In genomic region chr10:99126225-99126624, GRCm38 (mm10) we compare ENCODE assay signal across 28 mouse cellular contexts. TPM values are rescaled to one million over a fixed set of nuclear protein-coding genes. Genes with fewer than 3 reads are reported as not detected.
DNase-seq lines count a peak whose midpoint lies in the region; ATAC-seq and TF ChIP-seq lines count a peak whose summit lies in the region.
"Had no signal": no experiment of that assay in that cellular context is flagged by ENCODE, and none has a peak within 500 bp of the region (broad histone marks: within the 10 kb centered on the region; RNA-seq: fewer than 3 reads in every experiment).

Gene Phxr2 (minus strand): TSS chr10:99126325.

- H3K4me1 ChIP-seq in forebrain, postnatal 0 days (ENCODE audit: insufficient read depth) = no peaks in the 10 kb centered on the region
- no peaks in the 10 kb centered on the region for H3K4me1 ChIP-seq in forebrain, embryonic 11.5 days (replicated peaks; ENCODE audit: control insufficient read depth, insufficient read depth, low read length)
- peaks cover 23% of the 10 kb centered on the region for H3K4me1 ChIP-seq in spleen, adult 2 months (ENCODE audit: control insufficient read depth, insufficient read depth, insufficient read length)
- peaks cover 3% of the 10 kb centered on the region; the same call in 1 of the 2 replicates for H3K4me1 ChIP-seq in intestine, postnatal 0 days (replicated peaks; ENCODE audit: control insufficient read depth, insufficient read depth, low read length)
- H3K4me1 ChIP-seq in stomach, postnatal 0 days (replicated peaks; ENCODE audit: control insufficient read depth, insufficient read depth) = no peaks in the 10 kb centered on the region

- no peak within 1 kb of the TSS for H3K4me2 ChIP-seq in forebrain, postnatal 0 days (ENCODE audit: low read depth)
- no peak within 1 kb of the TSS for H3K4me2 ChIP-seq in forebrain, embryonic 11.5 days (ENCODE audit: low read depth, low read length, severe bottlenecking)
- peak within 1 kb of the TSS; percentile 33; the same call in 1 of the 2 replicates for H3K4me2 ChIP-seq in intestine, postnatal 0 days (replicated peaks; ENCODE audit: low read depth)
- H3K4me2 ChIP-seq in stomach, postnatal 0 days (replicated peaks; ENCODE audit: low read depth) = no peak within 1 kb of the TSS
- H3K4me2 ChIP-seq: embryonic facial prominence, embryonic 15.5 days; heart, embryonic 13.5 days; hindbrain, embryonic 15.5 days; kidney, embryonic 15.5 days; limb, embryonic 13.5 days; liver, embryonic 13.5 days; lung, embryonic 14.5 days; neural tube, embryonic 13.5 days had no signal

- no peak within 1 kb of the TSS for H3K27ac ChIP-seq in forebrain, postnatal 0 days (ENCODE audit: low read depth, low read length)
- no peak within 1 kb of the TSS for H3K27ac ChIP-seq in forebrain, embryonic 11.5 days (ENCODE audit: low read depth, low read length)
- H3K27ac ChIP-seq in spleen, adult 2 months (ENCODE audit: insufficient read depth, low read length) = peak within 1 kb of the TSS; percentile 93
- peak within 1 kb of the TSS; percentile 86 for H3K27ac ChIP-seq in intestine, postnatal 0 days (ENCODE audit: low read depth, low read length)
- H3K27ac ChIP-seq in stomach, postnatal 0 days (replicated peaks) = peak within 1 kb of the TSS; percentile 79
- H3K27ac ChIP-seq: embryonic facial prominence, embryonic 15.5 days; heart, embryonic 13.5 days; hindbrain, embryonic 15.5 days; kidney, embryonic 15.5 days; limb, embryonic 13.5 days; midbrain, embryonic 10.5 days; neural tube, embryonic 13.5 days had no signal

- peaks cover 17% of the 10 kb centered on the region for H3K36me3 ChIP-seq in forebrain, postnatal 0 days (ENCODE audit: insufficient read depth)
- no peaks in the 10 kb centered on the region; the same call in 1 of the 2 replicates for H3K36me3 ChIP-seq in forebrain, embryonic 11.5 days (ENCODE audit: control insufficient read depth, insufficient read depth, low read length)
- H3K36me3 ChIP-seq in spleen, adult 2 months (ENCODE audit: control insufficient read depth, insufficient read depth, low read length) = no peaks in the 10 kb centered on the region
- 0 out of 2 replicates have a peak, but pooled peaks cover 6% of the 10 kb centered on the region for H3K36me3 ChIP-seq in intestine, postnatal 0 days (ENCODE audit: control insufficient read depth, insufficient read depth)
- no peaks in the 10 kb centered on the region for H3K36me3 ChIP-seq in stomach, postnatal 0 days (ENCODE audit: control insufficient read depth, insufficient read depth, low read length)
- H3K36me3 ChIP-seq: liver, embryonic 13.5 days had no signal

- TF ChIP-seq CTCF in forebrain, postnatal 0 days (IDR thresholded peaks at IDR 0.05; ENCODE audit: low read depth) = no peak
- TF ChIP-seq CTCF in spleen, adult 2 months (IDR thresholded peaks at IDR 0.05; ENCODE audit: extremely low read depth, insufficient read depth, insufficient read length, insufficient replicate concordance) = no peak
- no peak for TF ChIP-seq CTCF in intestine, postnatal 0 days (IDR thresholded peaks at IDR 0.05; ENCODE audit: low read depth)
- no peak for TF ChIP-seq CTCF in stomach, postnatal 0 days (IDR thresholded peaks at IDR 0.05; ENCODE audit: low read depth)

- WGBS in forebrain, postnatal 0 days = 75% methylated on average over 4 of the region's 4 CpGs
- 92% methylated on average over 4 of the region's 4 CpGs for WGBS in forebrain, embryonic 11.5 days
- WGBS in spleen, adult 2 months = 72% methylated on average over 4 of the region's 4 CpGs
- 83% methylated on average over 4 of the region's 4 CpGs for WGBS in intestine, postnatal 0 days
- WGBS in stomach, postnatal 0 days = 65% methylated on average over 4 of the region's 4 CpGs

- DNase-seq in forebrain, postnatal 0 days = peak; percentile 20
- DNase-seq in forebrain, embryonic 11.5 days (ENCODE audit: low spot score) = no peak
- no peak for DNase-seq in spleen, adult 2 months (ENCODE audit: low read depth in 1 of 2, low spot score in 2 of 2)
- DNase-seq in spleen, postnatal 14 days (ENCODE audit: low spot score in 2 of 2) = no peak
- peak; percentile 12 for DNase-seq in stomach, postnatal 0 days (ENCODE audit: low spot score)
- no peak for DNase-seq in kidney, postnatal 14 days
- no peak for DNase-seq in adrenal gland, postnatal 25 days
- DNase-seq: cerebellum, adult 8-10 months; gastrocnemius, postnatal 25 days; liver, embryonic 13.5 days; lung, embryonic 14.5 days; retina, postnatal 1 day; right cerebral cortex, postnatal 25 days had no signal

- ATAC-seq in forebrain, postnatal 0 days = peak; percentile 18; the same call in 1 of the 2 replicates
- no peak for ATAC-seq in forebrain, embryonic 11.5 days (replicated peaks; ENCODE audit: low FRiP score)
- no peak for ATAC-seq in intestine, postnatal 0 days
- no peak for ATAC-seq in stomach, postnatal 0 days (ENCODE audit: low FRiP score, low TSS enrichment)
- ATAC-seq: midbrain, embryonic 16.5 days had no signal

- no peak for TF ChIP-seq EP300 in stomach, postnatal 0 days (optimal IDR thresholded peaks at IDR 0.05)

- no peak within 1 kb of the TSS for H3K4me3 ChIP-seq in forebrain, postnatal 0 days (ENCODE audit: low read depth, low read length)
- no peak within 1 kb of the TSS for H3K4me3 ChIP-seq in forebrain, embryonic 11.5 days (ENCODE audit: low read depth, low read length)
- no peak within 1 kb of the TSS for H3K4me3 ChIP-seq in spleen, adult 2 months (ENCODE audit: extremely low read depth, insufficient read depth, insufficient read length)
- no peak within 1 kb of the TSS for H3K4me3 ChIP-seq in intestine, postnatal 0 days (ENCODE audit: low read depth, low read length)
- H3K4me3 ChIP-seq in stomach, postnatal 0 days (ENCODE audit: low read depth, low read length) = no peak within 1 kb of the TSS
- H3K4me3 ChIP-seq: embryonic facial prominence, embryonic 15.5 days; heart, embryonic 13.5 days; hindbrain, embryonic 15.5 days; kidney, embryonic 15.5 days; limb, embryonic 13.5 days; liver, embryonic 13.5 days; midbrain, embryonic 10.5 days; myocyte; neural tube, embryonic 13.5 days had no signal

- H3K9ac ChIP-seq in forebrain, postnatal 0 days = no peak within 1 kb of the TSS
- no peak within 1 kb of the TSS for H3K9ac ChIP-seq in forebrain, embryonic 11.5 days (ENCODE audit: low read length)
- H3K9ac ChIP-seq in intestine, postnatal 0 days (ENCODE audit: low read depth, low read length) = no peak within 1 kb of the TSS
- H3K9ac ChIP-seq in stomach, postnatal 0 days (ENCODE audit: low read length) = no peak within 1 kb of the TSS
- H3K9ac ChIP-seq: embryonic facial prominence, embryonic 15.5 days; heart, embryonic 13.5 days; hindbrain, embryonic 15.5 days; kidney, embryonic 15.5 days; limb, embryonic 13.5 days; liver, embryonic 13.5 days; lung, embryonic 14.5 days; neural tube, embryonic 13.5 days had no signal

- no peak for TF ChIP-seq POLR2A in spleen, adult 2 months (IDR thresholded peaks at IDR 0.05; ENCODE audit: low read depth, low read length)

- no peaks in the 10 kb centered on the region for H3K27me3 ChIP-seq in forebrain, postnatal 0 days (ENCODE audit: insufficient read depth, low read length)
- no peaks in the 10 kb centered on the region for H3K27me3 ChIP-seq in forebrain, embryonic 11.5 days (ENCODE audit: control insufficient read depth, insufficient read depth, low read length)
- no peaks in the 10 kb centered on the region for H3K27me3 ChIP-seq in spleen, adult 2 months (ENCODE audit: control insufficient read depth, insufficient read depth, low read length)
- H3K27me3 ChIP-seq in intestine, postnatal 0 days (replicated peaks; ENCODE audit: control insufficient read depth, insufficient read depth, low read length) = no peaks in the 10 kb centered on the region
- H3K27me3 ChIP-seq in stomach, postnatal 0 days (ENCODE audit: control insufficient read depth, insufficient read depth, low read length) = no peaks in the 10 kb centered on the region
- H3K27me3 ChIP-seq: embryonic facial prominence, embryonic 15.5 days; heart, embryonic 13.5 days; hindbrain, embryonic 15.5 days; kidney, embryonic 15.5 days; limb, embryonic 13.5 days; liver, embryonic 13.5 days; neural tube, embryonic 13.5 days had no signal

- H3K9me3 ChIP-seq in forebrain, postnatal 0 days (ENCODE audit: low read length) = no peaks in the 10 kb centered on the region
- H3K9me3 ChIP-seq in forebrain, embryonic 11.5 days (ENCODE audit: control insufficient read depth, low read length) = no peaks in the 10 kb centered on the region
- no peaks in the 10 kb centered on the region for H3K9me3 ChIP-seq in intestine, postnatal 0 days (ENCODE audit: control insufficient read depth)
- H3K9me3 ChIP-seq in stomach, postnatal 0 days (ENCODE audit: control insufficient read depth, low read length) = no peaks in the 10 kb centered on the region
- H3K9me3 ChIP-seq: embryonic facial prominence, embryonic 15.5 days; heart, embryonic 13.5 days; hindbrain, embryonic 15.5 days; kidney, embryonic 15.5 days; limb, embryonic 13.5 days; liver, embryonic 13.5 days; midbrain, embryonic 10.5 days; neural tube, embryonic 13.5 days had no signal

RNA-seq across cellular contexts. Expression of gene Phxr2, which starts in this region (rescaled TPM):
- not detected in 2 replicates for total RNA-seq in forebrain, postnatal 0 days (2014; rRNA removed)
- not detected in 2 replicates for polyA plus RNA-seq in forebrain, postnatal 0 days (2015; fragmentation: Nextera tagmentation; extraction: Ambion mirVana)
- polyA plus RNA-seq in forebrain, embryonic 11.5 days (2014; fragmentation: Nextera tagmentation; extraction: Ambion mirVana) = not detected in 2 replicates
- polyA plus RNA-seq in spleen, adult 2 months (2012; rRNA removed) = not detected in 2 replicates
- not detected in 2 replicates for polyA plus RNA-seq in intestine, postnatal 0 days (2015; fragmentation: Nextera tagmentation; extraction: Ambion mirVana)
- polyA plus RNA-seq in stomach, postnatal 0 days (2015; fragmentation: Nextera tagmentation; extraction: Ambion mirVana) = not detected in 2 replicates
- not detected in 2 replicates for total RNA-seq in adrenal gland, postnatal 25 days (2021)
- total RNA-seq: gastrocnemius, postnatal 25 days; heart, adult 18-20 months; heart, postnatal 25 days; layer of hippocampus, postnatal 14 days; left cerebral cortex, postnatal 10 days had no signal
- polyA plus RNA-seq: embryonic facial prominence, embryonic 15.5 days; heart, embryonic 13.5 days; hindbrain, embryonic 15.5 days; intestine, embryonic 14.5 days; kidney, embryonic 15.5 days; limb, embryonic 13.5 days; liver, embryonic 13.5 days; lung, embryonic 14.5 days; midbrain, embryonic 16.5 days; myocyte; neural tube, embryonic 13.5 days had no signal

Comparison
In these comparisons a context has a peak if more than half of its experiments do, and no peak if none do; other contexts are left out.
1. Peak in DNase-seq and ATAC-seq in forebrain, postnatal 0 days; RNA of the gene not detected or under 1 TPM.
2. Peak in DNase-seq and H3K27ac ChIP-seq in stomach, postnatal 0 days; RNA of the gene not detected or under 1 TPM.
3. H3K27ac ChIP-seq: peak in spleen, adult 2 months (single experiment) and intestine, postnatal 0 days (single experiment); none in forebrain, postnatal 0 days (single experiment) and forebrain, embryonic 11.5 days (single experiment).